Mouse (Mus musculus) neutrophil, adult 83 days (primary cell): ENCODE measurements around the gene Pramel7. TPM values are rescaled to one million over a fixed set of nuclear protein-coding genes. Genes with fewer than 3 reads are reported as not detected.

Experiments used
- total RNA-seq, 2 experiments: library from RNA; stranded (reverse); gene quantifications; one replicate each; pipeline ENCODE4 v1.2.4; 2023

Gene Pramel7
- not detected for total RNA-seq

DNA sequence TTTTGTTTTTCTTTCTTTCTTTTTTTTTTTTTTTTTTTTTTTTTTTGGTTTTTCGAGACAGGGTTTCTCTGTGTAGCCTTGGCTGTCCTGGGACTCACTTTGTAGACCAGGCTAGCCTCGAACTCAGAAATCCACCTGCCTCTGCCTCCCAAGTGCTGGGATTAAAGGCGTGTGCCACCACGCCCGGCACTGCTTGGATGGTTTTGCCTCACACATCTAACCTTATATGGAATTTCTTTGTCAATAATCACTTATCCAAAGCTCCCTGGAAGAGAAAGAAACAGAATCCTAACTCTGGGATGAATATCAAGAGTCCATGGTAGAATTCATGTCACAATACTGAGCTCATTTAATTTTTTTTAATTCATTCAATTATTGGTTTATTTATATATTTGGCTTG is at the start of gene Pramel7:
Pramel7 (minus strand) TSS at position 101 of the 400 bp plus-strand sequence.

DNA sequence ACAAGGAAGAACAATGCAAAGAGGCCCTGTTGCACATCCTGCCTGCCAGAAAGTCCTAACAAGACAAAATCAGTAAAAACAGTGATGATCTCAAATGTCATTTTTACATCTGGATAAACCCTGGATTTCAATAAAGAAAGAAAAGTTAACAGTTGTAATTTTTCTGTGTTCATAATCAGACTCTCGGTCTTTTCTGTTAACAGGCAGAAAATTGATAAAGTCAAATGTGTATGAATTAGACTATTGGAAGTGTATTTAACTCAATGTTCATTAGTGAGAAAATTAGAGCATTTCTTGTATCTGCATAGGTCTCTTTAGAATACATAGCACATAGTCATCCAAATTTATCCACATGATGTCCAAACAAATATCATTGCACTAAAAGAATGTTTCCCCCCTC is 48.5 kb upstream of the Pramel7 start, which contains the start of gene Olfr1128:
Olfr1128 (minus strand) TSS at position 101 of the 400 bp plus-strand sequence.

DNA sequence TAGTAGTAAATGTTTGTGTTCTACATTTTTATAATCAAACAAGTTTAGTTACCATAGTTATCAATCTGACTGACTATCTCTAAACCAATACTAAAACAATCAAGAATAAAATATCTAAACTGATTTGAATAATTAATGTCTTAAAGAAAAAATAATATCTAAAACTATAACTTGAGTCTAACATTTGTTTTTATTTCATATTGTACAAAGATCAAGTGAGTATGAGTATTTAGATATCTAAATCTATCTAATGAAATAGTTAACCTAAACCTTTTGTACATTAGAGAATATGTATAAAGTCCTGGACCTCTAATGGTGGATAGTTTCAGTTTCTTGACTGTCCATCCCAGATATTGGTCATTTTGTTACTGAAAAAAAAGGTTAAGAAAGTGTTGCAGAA is 34.6 kb upstream of the Pramel7 start, which contains the start of gene Olfr153:
Olfr153 (plus strand) TSS at position 301 of the 400 bp plus-strand sequence.

DNA sequence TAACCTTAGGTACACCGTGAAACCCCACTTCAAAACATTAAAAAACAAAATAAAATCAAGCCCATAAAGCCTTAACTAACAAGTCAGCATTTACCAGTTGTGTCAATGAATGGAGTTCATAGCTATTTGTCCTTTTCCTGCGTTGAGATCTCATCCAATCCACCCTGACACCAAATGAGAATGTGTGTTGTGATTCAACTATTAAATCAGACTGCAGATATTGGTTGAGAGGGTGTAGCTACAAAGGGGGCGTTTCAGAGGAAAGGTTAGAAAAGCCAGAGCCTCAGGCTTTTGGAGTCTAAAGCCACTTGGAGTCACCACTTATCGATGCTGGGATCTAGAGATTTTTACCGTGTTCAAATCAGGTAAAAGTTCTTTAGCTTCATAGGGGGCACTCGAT is 9.4 kb upstream of the Pramel7 start, which contains the start of gene Pramel6:
Pramel6 (plus strand) TSS at position 301 of the 400 bp plus-strand sequence.

DNA sequence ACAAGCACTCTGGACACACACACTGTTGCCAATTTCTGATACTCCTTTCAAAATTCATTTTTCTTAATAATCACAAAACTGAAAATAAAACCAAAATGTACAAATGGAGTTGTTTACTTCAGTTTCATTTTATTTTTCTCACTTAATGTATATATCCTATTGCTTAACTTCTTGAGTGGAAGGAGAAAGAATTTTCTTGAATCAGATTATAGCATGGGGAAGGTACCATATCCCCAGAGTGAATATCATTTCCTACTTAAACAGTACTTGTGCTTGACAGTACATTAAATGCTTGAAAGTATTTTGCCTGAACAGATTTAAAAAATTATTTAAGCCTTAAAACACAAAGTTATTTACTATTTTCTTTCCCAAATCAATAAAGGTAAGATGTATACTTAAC is 43.2 kb downstream of the Pramel7 start, which contains the start of gene Olfr1126:
Olfr1126 (plus strand) TSS at position 301 of the 400 bp plus-strand sequence.

Other genes starting within 250 kb of the Pramel7 start
- gene Olfr1115, start 249.1 kb downstream of the Pramel7 start, total RNA-seq = not detected
- gene Olfr1116, start 229.6 kb downstream of the Pramel7 start, total RNA-seq = not detected
- gene Olfr1118, start 189.5 kb downstream of the Pramel7 start, total RNA-seq = not detected
- not detected for gene Olfr1120, start 142.3 kb downstream of the Pramel7 start, total RNA-seq
- gene Olfr1121, start 127.2 kb downstream of the Pramel7 start, total RNA-seq = not detected
- gene Olfr1122, start 111.2 kb downstream of the Pramel7 start, total RNA-seq = not detected
- not detected for gene Olfr1123, start 80.5 kb downstream of the Pramel7 start, total RNA-seq
- not detected for gene Olfr1124, start 66.8 kb downstream of the Pramel7 start, total RNA-seq
- gene Olfr1126, start 43.1 kb downstream of the Pramel7 start, total RNA-seq = not detected
- gene Pramel6, start 9.5 kb upstream of the Pramel7 start, total RNA-seq = not detected
- gene Olfr153, start 34.7 kb upstream of the Pramel7 start, total RNA-seq = not detected
- gene Olfr1128, start 48.4 kb upstream of the Pramel7 start, total RNA-seq = not detected
- not detected for gene Olfr1129, start 76.8 kb upstream of the Pramel7 start, total RNA-seq
- not detected for gene Olfr1130, start 109.1 kb upstream of the Pramel7 start, total RNA-seq
- not detected for gene Olfr1131, start 130.0 kb upstream of the Pramel7 start, total RNA-seq
- gene Olfr1132, start 140.4 kb upstream of the Pramel7 start, total RNA-seq = not detected
- gene Olfr1133, start 150.3 kb upstream of the Pramel7 start, total RNA-seq = not detected
- not detected for gene Olfr1134, start 161.4 kb upstream of the Pramel7 start, total RNA-seq
- not detected for gene Olfr1135, start 176.6 kb upstream of the Pramel7 start, total RNA-seq
- not detected for gene Olfr1136, start 196.9 kb upstream of the Pramel7 start, total RNA-seq
- not detected for gene Olfr1137, start 216.1 kb upstream of the Pramel7 start, total RNA-seq
- not detected for gene Olfr1138, start 242.9 kb upstream of the Pramel7 start, total RNA-seq
- not detected for gene Olfr1140, start 246.7 kb upstream of the Pramel7 start, total RNA-seq